Mouse (Mus musculus) right cerebral cortex, postnatal 4 days (tissue): ENCODE measurements around the gene Vwa8.

Source experiments
- DNase-seq: peaks from one replicate; pipeline ENCODE4 v3.0.0-alpha.2; 2022

Vwa8 gene

DNA sequence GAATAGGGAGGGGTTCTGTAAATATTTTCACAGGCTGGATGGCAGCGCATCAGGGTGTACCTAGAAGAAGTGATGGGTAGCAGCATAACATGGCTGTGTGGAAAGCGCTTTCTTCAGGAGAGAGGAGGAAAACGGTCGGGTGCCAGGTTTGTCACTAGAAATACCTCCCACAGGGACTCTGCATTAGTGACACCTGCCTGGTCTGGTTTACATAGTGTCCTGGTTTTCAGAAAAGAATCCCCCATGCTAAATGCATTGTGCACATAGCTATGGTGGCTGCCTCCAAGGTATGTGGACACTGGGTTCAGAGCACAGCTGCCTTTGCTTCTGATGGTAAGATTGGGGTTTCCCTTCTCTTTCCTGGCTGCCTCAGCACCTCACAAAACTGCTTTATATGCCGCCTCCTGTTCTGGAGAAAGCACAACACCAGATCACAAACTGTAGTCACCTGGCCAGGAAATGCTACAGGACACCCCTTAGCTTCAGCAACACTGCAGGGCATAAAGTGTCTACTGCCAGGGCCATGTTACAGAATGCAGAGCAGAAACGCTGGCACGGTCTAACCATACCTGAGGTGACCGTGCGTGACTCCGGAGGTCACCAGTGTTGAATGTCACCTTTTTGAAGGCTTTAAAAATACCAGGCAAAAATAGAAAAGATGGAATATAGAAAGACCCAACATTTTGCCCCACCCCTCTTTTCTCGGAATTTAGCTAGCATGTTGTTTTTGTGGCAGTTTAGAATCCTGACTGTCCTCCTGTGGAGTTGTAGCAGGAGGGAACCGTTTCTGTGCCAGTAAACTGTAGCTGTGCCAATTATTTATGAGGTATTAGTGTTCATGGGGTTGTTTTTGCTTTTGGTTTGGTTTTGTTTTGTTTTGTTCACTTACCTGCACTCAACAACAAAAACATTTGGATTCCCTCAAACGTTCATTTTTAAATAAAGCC, 295.7 kb downstream of the Vwa8 start:
- DNase-seq: no peak

DNA sequence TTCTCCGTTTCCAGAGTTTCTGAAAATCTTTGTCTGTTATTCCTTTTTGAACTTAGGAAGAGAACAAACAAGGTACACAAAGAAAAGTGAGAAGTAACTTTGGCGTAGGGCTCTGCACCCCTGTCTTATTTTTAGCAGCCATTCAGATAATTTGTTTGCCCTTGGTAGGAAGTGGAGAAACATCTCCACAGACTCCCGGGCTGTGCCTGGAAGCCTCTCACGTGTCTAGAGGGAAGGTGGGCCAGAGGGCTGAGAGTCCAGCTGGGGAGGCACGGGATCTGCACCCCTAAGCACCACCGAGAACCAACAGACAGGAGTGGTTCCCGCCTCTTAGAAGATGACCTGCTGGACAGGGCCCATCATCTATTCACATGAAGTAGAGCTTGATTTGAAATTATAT, 302.9 kb downstream of the Vwa8 start:
- DNase-seq: no peak

- DNase-seq: no peak
Observed at GRCm38 (mm10) chr14:79153896-79154295, 305.0 kb downstream of the Vwa8 start.

- DNase-seq: no peak
Observed at GRCm38 (mm10) chr14:79154961-79155360, 306.1 kb downstream of the Vwa8 start.

DNA sequence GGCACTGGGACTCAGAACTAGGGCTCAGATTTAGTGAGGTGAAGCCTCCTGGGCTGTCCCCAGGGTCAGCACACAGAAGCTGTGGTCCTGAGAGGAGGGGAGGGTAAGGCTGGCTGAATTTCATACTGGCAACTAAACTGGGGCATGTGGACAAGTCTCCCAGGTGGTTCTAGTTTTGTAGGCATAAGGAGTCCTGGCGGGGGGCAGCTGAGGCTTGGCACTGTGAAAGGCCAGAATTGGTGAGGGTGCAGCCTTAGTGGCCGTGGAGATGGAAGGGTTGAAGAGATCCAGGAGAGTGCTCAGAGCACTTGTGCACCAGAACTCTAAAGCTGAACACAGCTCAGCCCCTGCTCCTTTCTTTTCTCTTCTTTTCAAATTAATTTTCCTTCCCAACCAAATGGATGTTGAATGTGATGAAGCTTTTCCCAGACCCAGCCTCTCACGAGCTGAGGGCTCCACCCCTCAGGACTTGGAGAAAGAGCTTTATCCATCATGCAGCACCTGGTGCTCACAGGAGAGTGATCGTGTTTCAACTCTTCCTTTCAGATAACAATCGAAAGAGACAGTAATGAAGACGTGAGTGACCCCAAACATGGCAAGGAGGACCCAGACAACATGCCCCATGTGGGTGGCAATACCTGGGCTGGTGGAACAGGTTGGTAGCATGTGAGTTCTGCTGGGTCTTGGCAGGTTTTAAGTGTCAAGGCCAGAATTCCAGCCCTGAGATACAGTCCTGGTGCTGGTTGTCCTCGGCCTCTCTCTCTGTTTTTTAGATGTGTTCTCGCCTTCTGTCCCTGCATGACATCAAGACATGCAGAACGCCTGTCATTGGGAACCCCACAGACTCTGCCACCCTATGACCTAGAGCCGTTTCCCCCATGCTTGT, 307.9 kb downstream of the Vwa8 start:
- no peak for DNase-seq

- DNase-seq: no peak
Observed at GRCm38 (mm10) chr14:79157451-79158218, 308.8 kb downstream of the Vwa8 start.

DNA sequence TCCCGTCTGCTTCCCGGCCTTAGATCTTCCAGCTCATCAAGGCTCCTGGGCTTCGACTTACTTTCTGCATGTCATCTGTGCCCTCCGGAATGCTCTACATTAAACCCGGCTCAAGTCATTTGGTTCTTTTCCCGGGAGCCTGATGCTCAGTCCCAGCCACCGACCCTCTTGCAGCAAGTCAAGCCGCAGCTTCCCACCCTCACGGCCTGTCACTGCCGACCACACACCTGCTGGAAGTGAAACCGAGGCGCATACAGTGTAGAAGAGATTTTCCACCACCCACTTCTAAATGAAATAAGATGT, 309.3 kb downstream of the Vwa8 start:
- no peak for DNase-seq

DNA sequence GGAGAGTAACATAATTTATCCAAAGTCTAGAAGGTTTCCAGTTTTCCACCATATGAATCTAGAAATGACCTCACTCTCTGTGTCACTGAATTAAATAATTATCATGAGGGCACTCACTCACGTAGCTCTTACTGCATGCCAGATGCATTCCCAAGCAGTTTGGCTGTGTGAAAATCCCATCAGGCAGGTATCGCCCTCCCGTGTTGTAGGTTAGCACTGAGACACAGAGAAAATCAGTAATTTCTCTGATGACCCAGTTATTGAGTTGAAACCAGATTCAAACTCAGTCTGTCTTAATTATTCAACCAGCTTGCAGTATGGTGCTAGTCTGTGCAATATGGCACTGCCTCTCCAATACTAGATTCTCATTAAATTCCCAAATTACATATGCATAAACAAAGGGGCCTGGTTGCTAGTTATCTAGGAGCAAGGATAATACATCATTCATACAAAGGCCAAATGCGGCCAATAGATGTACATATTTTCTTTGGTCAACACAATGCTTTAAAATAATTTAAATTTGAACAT, 309.9 kb downstream of the Vwa8 start:
- no peak for DNase-seq

- no peak for DNase-seq
Observed at GRCm38 (mm10) chr14:79159451-79159850, 310.6 kb downstream of the Vwa8 start.

DNA sequence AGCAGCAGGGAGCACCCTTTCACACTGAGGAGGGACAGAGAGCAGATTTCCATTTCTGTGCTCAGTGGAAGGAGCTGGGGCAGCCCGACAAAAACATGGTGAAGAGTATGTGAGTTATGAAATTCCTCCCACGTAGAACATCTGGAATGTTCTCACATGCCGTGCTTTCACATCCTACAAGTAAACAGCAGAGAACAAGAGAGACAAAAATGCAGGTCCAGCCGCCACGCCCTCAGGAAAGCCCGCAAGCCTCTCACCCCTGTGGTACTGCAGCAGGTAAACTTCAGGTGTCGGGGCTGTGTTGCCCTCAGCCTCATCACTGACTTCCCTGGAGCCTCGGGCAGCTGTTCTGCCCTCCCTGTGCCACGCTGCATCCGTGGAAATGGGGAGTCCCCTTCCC, 311.6 kb downstream of the Vwa8 start:
- DNase-seq: no peak

GRCm38 (mm10) chr14:79160966-79161365, 312.1 kb downstream of the Vwa8 start:
- no peak for DNase-seq

DNA sequence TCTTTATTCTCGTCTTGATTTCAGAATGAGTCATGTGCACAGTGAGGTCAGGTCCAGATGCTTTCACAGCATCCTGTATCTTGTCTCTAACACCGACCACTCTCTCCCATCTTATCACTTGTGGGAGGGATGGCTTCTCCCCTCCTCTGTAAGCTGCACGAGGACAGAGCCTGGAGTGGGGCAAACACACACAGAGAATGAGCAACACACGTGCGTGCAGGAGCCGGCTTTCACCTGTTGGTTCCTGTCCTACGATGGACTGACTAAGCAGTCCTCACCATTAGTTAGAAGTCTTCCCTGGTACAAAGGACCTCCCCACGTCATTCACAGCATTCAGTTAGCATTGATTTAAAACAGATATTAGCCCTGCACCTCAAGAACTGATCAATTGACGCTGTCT, 312.9 kb downstream of the Vwa8 start:
- DNase-seq: no peak

- no peak for DNase-seq
Observed at GRCm38 (mm10) chr14:79162678-79163077, 313.8 kb downstream of the Vwa8 start.

DNA sequence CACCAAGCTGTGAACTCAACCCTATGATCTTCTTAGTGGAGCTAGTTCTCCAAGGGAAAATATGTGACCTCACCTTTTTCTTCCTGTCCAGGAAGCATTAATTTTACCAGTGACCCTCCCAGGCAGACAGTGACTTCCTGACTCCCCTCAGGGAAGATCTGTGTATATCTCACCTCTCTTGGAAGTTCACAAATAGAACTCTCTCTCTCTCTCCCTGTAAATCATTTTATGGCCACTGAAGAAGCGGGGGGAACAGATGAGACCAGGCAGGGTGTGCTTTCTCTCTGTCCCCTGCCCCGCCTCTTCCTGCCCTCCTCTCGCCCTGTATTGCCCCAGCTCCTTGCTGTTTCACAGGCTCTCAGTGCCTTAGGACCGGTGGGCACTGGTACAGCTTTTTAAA, 315.5 kb downstream of the Vwa8 start:
- DNase-seq: no peak

- DNase-seq: no peak
Observed at GRCm38 (mm10) chr14:79164925-79165324, 316.1 kb downstream of the Vwa8 start.

DNA sequence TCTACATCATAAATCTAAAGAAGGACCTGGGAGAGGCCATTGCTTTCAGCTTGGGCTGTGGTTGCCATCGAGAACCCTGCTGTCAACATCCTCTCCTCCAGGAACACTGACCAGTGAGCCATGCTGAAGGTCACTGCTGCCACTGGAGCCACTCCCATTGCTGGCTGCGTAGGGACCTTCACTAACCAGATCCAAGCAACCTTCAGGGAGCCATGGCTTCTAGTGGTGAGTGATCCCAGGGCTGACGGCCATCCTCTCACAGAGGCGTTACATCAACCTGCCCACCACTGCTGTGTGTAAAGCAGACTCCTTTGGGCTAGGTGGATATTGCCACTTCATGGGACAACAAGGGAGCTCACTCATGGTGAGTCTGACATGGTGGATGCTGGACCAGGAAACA, 325.7 kb downstream of the Vwa8 start:
- DNase-seq: no peak

GRCm38 (mm10) chr14:79177754-79178153, 328.9 kb downstream of the Vwa8 start:
- DNase-seq: peak; percentile 27

- DNase-seq: no peak
Observed at GRCm38 (mm10) chr14:79178247-79178646, 329.4 kb downstream of the Vwa8 start.

- DNase-seq: no peak
Observed at GRCm38 (mm10) chr14:79180078-79180730, 331.4 kb downstream of the Vwa8 start.

DNA sequence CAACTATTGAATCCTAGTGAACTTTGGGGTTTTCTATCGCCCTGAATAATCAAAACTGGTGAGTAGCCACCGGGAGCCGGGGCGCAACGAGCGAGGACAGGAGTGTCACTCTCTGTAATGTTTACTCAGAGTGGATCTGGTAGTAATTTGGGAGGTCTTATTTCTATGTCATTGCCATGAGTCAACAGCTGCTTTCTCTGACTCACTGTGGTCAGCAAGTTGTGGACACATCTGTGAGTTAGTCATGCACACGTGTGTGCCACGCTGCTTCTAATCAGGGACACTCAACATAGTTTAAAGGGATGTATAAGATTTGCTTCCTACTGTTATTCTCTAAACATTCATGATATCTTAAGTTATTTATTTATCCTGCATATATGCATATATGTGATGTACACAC, 332.9 kb downstream of the Vwa8 start:
- DNase-seq: no peak

GRCm38 (mm10) chr14:79182801-79183200, 333.9 kb downstream of the Vwa8 start:
- DNase-seq: no peak

GRCm38 (mm10) chr14:79183261-79183660, 334.4 kb downstream of the Vwa8 start:
- no peak for DNase-seq
